Mouse (Mus musculus) layer of hippocampus, postnatal 36 days (tissue): ENCODE results near the gene Cep104. TPM values are rescaled to one million over a fixed set of nuclear protein-coding genes. Genes with fewer than 3 reads are reported as not detected.

Source experiments
- DNase-seq, 2 experiments: peaks; one replicate each; pipeline ENCODE4 v3.0.0; 2022
- total RNA-seq, 2 experiments: library from RNA; stranded (reverse); gene quantifications; 2 replicates each; pipeline ENCODE4 v1.2.3; 2021

Gene Cep104
- total RNA-seq, 2 experiments from 2014 or later = 32.1 to 38.4 TPM

DNA sequence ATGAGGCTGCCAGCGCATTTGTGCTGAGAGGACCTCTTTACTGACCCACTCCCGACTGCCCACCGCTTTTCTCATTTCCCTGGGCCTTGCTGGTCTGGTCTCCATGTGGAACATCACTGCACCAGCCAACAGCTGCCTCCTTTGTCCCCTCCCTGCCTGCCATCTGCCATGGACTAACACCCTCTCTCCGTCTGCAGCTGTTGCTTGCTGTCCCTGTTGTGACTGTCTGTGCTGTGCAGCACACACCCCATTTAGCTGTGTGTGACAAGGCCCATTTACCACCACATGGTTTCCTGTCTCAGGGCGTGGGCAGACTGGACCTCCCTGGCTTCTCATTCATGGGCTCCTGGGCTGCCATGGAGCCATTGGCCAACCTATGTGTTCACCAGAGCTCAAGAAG, 30.5 kb downstream of the Cep104 start:
- DNase-seq = no peak

- DNase-seq = no peak
Measured at GRCm38 (mm10) chr4:154006264-154006663, 31.3 kb downstream of the Cep104 start.

- DNase-seq = no peak
Measured at GRCm38 (mm10) chr4:154007759-154008158, 32.8 kb downstream of the Cep104 start.

DNA sequence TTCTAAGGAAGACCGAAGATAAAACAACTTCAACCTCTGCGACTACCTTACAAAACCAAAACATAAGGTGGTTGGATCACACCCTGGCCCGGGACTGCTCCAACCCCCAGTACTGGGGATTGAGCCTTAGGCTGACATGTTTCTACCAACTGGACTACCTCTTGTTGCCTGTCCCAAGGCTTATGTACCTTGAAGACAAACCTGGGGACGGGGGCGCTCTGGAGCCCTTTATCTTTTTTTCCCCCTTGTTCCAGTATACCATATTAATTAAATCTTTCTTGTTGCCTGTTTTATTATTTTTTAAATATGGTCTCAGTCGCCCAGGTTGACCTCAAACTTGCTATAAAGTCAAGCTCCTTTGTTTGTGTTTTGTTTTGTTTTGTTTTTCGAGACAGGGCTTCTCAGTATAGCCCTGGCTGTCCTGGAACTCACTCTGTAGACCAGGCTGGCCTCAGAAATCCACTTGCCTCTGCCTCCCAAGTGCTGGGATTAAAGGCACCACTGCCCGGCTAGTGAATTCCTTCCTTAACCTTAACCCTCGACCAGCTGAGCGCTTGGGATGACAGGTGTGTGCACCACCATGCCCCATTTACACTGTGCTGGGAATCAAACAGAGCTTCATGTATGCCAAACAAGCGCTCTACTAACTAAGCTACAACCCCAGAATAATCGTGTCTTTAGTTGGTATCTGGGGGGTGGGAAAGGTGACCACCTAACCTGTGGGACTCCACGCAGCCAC, 36.1 kb downstream of the Cep104 start:
- DNase-seq = no peak

DNA sequence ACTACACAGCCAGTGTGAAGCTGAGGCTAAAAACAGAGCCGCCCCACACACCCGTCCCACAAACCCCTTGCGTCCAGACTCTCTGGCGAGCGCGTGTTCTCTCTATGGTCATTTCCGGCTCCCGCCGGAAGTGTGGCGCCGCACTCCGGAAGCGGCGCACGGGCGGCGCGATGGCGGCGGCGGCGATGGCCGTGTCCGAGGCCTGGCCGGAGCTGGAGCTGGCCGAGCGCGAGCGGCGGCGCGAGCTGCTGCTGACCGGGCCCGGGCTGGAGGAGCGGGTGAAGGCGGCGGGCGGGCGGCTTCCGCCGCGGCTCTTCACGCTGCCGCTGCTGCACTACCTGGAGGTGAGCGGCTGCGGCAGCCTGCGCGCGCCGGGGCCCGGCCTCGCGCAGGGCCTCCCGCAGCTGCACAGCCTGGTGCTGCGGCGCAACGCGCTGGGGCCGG, 36.7 kb downstream of the Cep104 start, which contains the start of gene Lrrc47:
TSS of gene Lrrc47 (plus strand) at position 86 of the 444 bp plus-strand sequence.
- DNase-seq = peak; percentile 83 to 84

GRCm38 (mm10) chr4:154012132-154012882, 37.3 kb downstream of the Cep104 start:
- peak in 1 of 2 experiments; percentile 35 for DNase-seq

GRCm38 (mm10) chr4:154015476-154015875, 40.5 kb downstream of the Cep104 start:
- DNase-seq = no peak

GRCm38 (mm10) chr4:154019571-154019970, 44.6 kb downstream of the Cep104 start:
- peak in 1 of 2 experiments; percentile 34 for DNase-seq

DNA sequence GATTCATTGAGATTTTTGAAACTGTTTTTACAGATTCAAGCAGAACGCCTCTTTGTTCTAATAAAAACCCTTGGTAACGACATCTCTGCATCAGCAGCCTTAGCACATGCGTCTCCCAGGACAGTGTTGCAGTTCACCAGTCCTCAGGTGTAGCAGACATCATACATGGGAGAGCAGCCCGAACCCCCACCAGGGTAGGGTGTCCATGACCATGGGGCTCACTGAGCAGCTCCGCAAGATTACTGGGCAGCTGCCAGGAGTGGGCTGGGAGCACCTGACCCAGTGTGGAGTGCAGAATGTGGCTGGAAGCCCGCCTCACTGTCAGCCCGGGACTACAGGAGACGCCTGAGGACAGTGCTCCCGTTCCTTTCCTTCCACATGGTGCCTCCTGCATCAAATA, 46.4 kb downstream of the Cep104 start:
- DNase-seq = no peak

DNA sequence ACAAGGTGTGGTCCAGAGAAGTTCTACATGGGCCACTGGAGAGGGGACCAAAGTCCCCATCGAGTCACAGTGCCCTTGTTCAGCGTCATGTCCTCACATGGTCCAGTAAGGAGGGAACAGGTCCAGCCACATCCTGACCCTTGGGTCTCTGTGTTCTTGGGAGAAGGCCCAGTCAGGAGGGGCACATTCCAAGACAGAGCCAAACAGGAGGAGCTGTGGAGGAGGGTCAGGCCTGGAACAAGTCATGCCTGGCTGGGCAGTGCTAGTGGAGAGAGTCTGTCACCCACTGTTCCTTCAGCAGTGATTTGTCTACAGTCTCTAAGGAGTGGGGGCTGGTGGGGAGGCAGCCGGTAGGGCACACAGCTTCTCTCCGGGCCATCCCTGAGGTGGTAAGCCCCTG, 47.4 kb downstream of the Cep104 start:
- DNase-seq = no peak

- peak in 1 of 2 experiments; percentile 34 for DNase-seq
Measured at GRCm38 (mm10) chr4:154022844-154023243, 47.9 kb downstream of the Cep104 start.

- DNase-seq = peak in 1 of 2 experiments; percentile 60
Measured at GRCm38 (mm10) chr4:154023754-154024601, 49.0 kb downstream of the Cep104 start.

DNA sequence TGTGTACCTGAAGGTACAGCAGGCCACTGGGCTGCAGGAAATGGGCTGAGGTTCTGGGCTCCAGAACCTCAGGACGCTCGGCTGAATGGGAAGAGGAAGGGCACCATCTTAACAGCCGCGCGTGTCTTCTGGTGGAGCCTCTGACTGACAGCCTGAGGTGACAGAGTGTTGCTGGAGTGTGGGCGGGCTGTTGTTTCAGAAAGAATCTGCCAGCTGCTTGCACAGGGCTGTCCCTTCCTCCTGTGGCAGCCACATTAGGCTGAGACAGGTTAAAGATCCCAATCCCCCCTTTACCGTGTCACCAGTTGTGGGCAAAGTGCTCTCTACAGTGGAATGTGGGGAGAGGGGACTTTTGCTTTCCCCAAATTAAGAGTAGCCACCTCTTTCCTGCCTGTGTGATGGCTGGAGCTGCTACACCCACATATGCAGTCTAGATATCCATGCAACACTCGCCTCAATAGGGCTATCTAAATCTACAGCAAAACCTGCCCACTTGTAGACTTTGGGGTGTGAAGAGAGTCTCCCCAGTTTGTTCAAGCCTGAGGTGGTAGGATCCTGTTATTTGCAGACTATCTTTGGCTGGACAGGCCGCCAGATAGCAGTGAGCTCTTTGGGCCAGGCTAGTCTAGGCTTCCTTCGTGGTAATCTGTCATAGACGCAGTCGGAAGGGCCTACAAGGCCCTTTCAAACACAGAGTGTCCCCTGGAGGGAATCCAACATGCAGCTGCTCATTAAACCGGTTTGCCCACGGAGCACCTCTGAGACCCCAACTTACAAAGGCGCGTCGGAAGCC, 49.9 kb downstream of the Cep104 start:
- no peak for DNase-seq

DNA sequence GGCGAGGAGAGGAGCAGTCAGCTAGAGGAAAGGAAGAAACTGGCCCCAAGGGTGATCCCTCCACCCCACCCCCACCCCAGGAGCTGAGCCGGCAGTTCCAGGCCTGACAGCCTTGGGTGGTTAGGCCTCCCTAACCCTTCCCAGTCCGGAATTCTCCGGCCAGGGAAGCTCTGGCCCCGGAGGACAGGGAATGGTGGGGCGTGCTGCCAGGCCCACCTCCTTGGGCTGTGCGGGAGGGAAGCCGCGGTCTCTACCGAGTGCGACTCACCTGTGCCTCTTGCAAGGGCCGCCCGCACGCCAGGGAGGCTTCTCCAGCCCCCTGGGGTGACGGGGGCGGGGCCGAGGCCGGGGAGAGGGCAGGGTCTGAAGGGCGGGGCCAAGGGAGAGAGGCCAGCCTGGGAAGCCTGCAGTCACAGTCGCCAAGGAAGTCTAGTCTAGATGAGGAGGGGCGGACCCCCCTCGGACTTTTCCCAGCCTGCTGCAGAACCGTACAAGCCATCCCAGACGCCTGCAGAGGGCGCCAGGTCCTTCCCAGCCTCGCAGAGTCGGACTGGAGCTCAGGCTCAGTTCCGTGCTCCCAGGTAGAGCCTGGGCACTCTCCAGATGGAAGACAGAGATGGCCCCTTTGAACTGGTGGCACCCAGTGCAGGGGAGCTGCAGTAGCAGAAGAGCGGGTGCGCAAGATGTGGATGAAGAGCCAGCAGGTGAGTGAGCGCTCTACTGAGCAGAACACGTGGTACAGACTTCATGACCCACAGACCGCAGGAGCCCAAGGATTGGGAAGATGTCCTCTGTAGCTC, 50.8 kb downstream of the Cep104 start, which contains the start of gene Smim1:
TSS of gene Smim1 (minus strand) at position 590 of the 800 bp plus-strand sequence.
- peak; percentile 63 to 64 for DNase-seq

- no peak for DNase-seq
Measured at GRCm38 (mm10) chr4:154026441-154026761, 51.4 kb downstream of the Cep104 start.

DNA sequence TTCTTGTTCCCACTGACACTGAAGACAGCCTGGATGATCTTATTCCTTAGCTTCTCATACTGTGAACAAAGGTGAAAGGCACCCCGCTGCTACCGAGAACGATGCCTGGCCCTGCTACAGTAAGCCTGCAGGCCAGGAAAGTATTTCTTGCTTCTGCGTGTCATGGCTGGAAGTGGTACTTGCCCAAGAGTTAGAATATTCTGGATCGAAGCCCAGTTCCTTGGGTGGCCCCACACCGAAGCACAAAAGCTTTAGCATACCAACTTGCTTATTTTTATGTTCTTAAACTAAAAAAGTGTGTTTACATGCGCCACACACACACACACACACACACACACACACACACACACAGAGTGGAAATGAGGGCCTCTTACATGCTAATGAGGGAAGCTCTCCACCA, 53.1 kb downstream of the Cep104 start:
- no peak for DNase-seq

GRCm38 (mm10) chr4:154028646-154029045, 53.7 kb downstream of the Cep104 start:
- DNase-seq = no peak

DNA sequence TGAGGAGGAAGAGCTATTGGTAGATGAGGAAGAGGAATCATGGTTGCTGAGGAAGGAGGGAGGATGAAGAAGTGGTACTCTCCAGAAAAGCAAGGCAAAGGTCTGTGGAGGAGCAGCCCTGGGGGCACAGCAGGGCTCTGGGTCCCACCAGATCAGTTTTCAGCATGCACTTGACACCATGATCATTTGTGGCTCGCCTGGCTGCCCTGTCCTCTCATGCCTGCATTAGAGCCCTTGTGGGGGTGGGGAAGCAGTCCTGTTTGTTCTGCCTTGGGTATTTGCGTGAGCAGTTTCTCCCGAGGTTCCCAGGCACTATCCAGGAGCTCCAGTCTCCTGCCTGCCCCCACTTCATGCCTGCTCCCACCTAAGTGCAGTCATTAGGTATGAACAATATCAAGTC, 62.1 kb downstream of the Cep104 start:
- no peak for DNase-seq

DNA sequence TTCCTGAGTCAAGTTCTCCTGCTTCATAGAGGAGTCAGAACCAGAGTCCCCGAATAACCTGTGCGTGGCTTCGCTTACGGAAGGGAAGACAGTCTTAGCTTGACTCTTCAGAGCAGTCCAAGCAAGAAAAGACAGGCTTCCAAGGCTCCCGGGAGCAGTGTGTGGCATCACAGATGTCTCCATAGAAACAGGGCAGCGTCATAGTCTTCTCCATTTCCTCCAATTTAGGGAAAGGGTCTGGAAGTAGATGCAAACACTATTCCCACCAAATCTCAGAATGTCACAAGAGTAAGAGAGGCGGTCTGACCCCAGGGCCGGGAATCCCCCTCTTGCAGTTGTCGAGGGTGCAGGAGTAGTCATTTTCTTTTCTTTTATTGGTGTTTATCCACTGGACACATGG, 67.6 kb downstream of the Cep104 start, which contains the start of gene Ccdc27:
TSS of gene Ccdc27 (minus strand) at position 101 of the 400 bp plus-strand sequence.
- no peak for DNase-seq

DNA sequence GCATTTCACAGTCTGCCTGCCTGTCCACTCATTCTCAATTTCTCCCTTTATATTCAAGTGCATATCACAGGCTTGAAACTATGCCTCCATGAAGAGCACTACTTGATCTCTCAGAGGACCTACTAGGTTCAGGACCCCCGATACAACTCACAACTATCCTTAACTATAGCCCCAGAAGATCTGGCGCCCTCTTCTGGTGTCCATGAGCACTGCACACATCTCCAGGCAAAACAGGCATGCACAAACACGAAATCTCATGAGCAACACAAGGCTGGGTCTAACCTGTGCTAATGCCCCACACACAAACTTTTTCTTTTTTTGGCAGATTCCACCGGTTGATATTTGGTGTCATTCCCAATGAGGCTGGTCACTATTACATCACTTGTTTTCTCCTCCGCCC, 70.8 kb downstream of the Cep104 start:
- DNase-seq = no peak

DNA sequence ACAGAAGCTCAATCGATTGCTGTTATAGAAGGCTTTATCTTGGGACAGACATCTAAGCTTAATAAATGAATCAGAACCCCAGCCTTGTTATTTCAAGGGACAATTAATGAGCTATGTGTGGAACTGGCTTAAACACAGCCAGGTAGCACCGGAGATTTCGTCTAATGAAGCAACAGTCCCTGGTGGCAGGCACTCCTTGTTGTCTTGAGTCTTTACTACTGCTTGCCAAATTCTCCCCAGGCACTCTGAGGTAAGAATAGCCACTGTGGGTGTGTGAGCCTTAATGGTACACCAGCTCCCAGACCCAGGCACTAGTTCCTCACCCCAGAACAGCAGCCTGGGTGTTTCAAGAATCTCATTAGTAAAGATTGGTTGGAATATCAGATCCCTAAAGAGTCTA, 76.4 kb downstream of the Cep104 start:
- no peak for DNase-seq
